Mouse (Mus musculus): ENCODE data around the gene Ecm1. TPM values are rescaled to one million over a fixed set of nuclear protein-coding genes. Genes with fewer than 3 reads are reported as not detected.

Ecm1 gene
- polyA plus RNA-seq (2017; shearing (Covaris generic)) = 100 to 1,000 TPM; 203 to 284 TPM

- ATAC-seq = peak; percentile 85
Measured at GRCm38 (mm10) chr3:95739353-95740104, at the start of gene Ecm1. Gene Ecm1, minus strand, starts transcription at chr3:95739569.

GRCm38 (mm10) chr3:95785501-95785900, 46.1 kb upstream of the Ecm1 start:
- ATAC-seq = no peak

GRCm38 (mm10) chr3:95771985-95772384, 32.6 kb upstream of the Ecm1 start:
- peak; percentile 45 for ATAC-seq

- ATAC-seq = no peak
Measured at GRCm38 (mm10) chr3:95765534-95765933, 26.2 kb upstream of the Ecm1 start.

GRCm38 (mm10) chr3:95763811-95764210, 24.4 kb upstream of the Ecm1 start:
- no peak for ATAC-seq

GRCm38 (mm10) chr3:95762961-95763360, 23.6 kb upstream of the Ecm1 start:
- no peak for ATAC-seq

- no peak for ATAC-seq
Measured at GRCm38 (mm10) chr3:95761771-95762170, 22.4 kb upstream of the Ecm1 start.

GRCm38 (mm10) chr3:95760656-95761055, 21.3 kb upstream of the Ecm1 start:
- ATAC-seq = no peak

- no peak for ATAC-seq
Measured at GRCm38 (mm10) chr3:95760106-95760505, 20.7 kb upstream of the Ecm1 start, which contains the start of gene Tars2. Gene Tars2, minus strand, starts transcription at chr3:95760206.

- peak; percentile 75 for ATAC-seq
Measured at GRCm38 (mm10) chr3:95758467-95759218, 19.3 kb upstream of the Ecm1 start.

GRCm38 (mm10) chr3:95756808-95757207, 17.4 kb upstream of the Ecm1 start:
- ATAC-seq = no peak

GRCm38 (mm10) chr3:95754345-95755206, 15.2 kb upstream of the Ecm1 start:
- ATAC-seq = peak; percentile 83

- no peak for ATAC-seq
Measured at GRCm38 (mm10) chr3:95752935-95753334, 13.6 kb upstream of the Ecm1 start.

GRCm38 (mm10) chr3:95740406-95740805, 1.0 kb upstream of the Ecm1 start:
- ATAC-seq = peak; percentile 70

- ATAC-seq = no peak
Measured at GRCm38 (mm10) chr3:95735071-95735670, 4.2 kb downstream of the Ecm1 start.

- no peak for ATAC-seq
Measured at GRCm38 (mm10) chr3:95734092-95734702, 5.2 kb downstream of the Ecm1 start.

GRCm38 (mm10) chr3:95732744-95733521, 6.4 kb downstream of the Ecm1 start:
- ATAC-seq = no peak

- no peak for ATAC-seq
Measured at GRCm38 (mm10) chr3:95732297-95732696, 7.1 kb downstream of the Ecm1 start.

- no peak for ATAC-seq
Measured at GRCm38 (mm10) chr3:95731802-95732201, 7.6 kb downstream of the Ecm1 start.

- no peak for ATAC-seq
Measured at GRCm38 (mm10) chr3:95730431-95730830, 8.9 kb downstream of the Ecm1 start.

GRCm38 (mm10) chr3:95728906-95729305, 10.5 kb downstream of the Ecm1 start:
- no peak for ATAC-seq

All from CD4-positive, CD25-positive, alpha-beta regulatory T cell, adult 4 months (primary cell).